Mouse (Mus musculus) telencephalon, adult 2 months (tissue): Measurements from ENCODE around the gene Irs1.

Experiments used
- DNase-seq: peaks from one replicate; pipeline ENCODE4 v3.0.0-alpha.2; 2011; ENCODE audit warnings: low read depth, low spot score

Gene Irs1

DNA sequence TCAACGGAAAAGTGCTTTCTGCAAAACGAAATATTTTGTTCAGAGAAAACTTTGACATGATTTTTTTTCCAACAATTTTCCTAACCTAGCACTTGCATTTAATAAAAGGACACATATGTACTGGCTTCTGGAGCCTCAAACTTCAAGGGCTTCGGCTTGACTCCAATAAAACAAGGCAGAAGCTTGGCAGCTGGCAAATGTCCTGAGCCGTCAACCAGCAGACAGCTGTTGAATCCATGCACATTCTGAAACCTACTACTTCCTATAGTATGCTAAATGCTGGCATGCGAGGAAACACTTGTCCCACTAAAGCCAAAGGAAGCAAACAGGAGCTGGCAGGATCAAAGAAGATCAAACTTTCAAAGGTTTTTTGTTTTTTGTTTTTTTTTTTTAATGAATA lies 33.8 kb downstream of the Irs1 start:
- no peak for DNase-seq

DNA sequence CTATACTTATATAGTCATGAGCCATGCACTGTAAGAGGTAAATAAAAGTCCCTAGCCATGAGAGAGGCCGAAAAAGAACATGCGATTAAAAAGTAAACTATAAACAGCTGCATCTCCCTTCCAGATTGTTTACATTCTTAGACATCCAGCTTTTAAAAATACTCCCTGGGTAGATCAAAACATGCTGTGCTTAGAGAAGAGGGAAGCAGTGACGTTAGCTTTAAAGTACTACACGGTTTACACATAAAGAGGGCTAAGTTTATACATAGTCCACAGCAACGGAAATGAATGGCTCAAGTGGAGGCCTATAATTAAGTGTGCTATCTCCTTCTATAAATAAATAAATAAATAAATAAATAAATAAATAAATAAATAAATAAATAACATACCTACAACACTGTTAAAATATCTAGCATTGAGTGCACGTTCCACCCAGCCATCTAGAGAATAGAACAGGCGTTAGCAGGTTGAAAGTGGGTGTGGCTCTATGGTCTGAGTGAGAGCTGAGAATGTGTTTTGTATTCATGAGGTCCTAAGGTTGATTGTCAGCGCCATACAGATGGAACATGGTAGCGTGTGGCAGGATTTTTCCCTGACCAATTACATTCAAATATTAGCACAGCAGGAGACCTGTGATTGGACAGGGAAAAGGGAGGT lies 37.3 kb downstream of the Irs1 start:
- DNase-seq: no peak

DNA sequence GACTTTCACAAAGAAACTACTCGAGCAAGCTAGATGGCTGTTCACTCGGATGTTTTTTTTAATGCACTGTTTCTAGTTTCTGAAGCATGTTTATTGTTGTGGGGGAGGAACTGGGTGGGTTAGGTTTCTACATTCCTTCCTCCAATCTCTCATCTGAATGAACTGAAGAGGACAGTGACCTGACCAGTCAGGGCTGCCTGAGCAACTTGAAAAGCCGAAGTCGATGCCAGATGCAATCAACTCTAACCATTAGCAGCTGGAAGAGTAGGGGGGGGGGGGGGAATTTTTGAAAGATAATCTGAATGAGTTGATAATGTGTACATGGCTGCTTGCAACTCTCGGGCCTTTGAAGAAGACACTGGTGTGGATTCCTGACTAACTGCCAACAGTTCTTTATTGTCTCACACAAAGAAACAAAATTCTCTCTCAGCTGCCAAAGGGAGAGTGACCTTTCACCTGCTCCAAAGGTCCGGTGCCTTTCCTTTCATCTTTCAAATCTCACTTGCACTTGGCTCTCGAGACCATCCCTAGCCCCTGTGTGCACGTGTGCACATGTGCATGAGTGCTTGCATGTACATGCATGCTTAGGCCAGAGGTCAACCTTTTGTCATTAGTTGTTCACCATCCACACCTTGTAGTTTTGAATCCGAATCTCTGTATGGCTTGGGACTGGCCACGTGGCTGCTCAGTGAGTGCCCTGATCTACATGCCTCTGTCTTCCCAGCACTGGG lies 43.8 kb downstream of the Irs1 start:
- no peak for DNase-seq

DNA sequence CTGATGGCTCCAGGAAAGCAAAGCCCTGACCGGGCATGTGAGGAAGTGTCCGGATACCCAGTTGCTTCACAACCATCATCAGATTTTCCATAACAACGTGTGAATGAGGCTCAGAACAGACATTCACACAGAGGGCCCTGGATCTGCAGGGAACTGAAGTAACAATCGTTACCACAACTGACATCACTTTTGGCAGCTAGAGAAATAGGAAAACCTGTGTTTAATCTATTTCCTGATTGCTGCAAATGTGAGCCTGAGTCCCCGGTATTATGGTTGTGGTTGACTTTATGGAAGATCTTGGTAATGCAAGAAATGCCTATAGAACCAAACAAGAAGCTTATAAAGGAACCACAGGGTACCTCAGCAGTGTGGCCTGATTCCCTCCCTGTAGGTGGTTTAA lies 46.2 kb downstream of the Irs1 start:
- DNase-seq: no peak

DNA sequence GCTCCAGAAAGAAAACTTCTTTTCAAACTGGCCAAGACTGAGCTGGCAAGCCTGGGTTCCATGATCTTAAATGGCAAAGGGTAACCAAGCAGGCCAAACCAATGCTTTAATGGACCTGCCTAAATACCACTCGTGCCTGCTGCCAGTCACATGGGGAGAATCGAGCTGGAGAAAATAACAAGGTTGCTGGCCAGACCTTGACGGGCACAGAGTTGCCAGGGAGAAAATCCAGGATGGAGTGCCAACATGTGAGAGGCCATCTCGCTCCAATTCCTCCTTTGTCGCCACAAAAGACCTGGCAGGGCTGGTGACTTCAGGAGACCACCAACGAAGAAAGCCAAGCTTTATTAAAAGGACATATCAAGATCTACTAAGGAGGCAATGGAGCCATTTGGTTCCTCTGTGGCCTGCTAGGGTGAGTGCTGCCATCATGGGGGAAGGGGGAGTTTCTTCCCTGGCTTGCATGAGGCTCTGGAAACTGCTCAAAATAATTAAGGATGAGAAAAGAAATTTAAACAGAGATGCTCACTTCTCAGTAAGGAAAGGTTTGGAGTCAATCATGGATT lies 47.9 kb downstream of the Irs1 start:
- no peak for DNase-seq

DNA sequence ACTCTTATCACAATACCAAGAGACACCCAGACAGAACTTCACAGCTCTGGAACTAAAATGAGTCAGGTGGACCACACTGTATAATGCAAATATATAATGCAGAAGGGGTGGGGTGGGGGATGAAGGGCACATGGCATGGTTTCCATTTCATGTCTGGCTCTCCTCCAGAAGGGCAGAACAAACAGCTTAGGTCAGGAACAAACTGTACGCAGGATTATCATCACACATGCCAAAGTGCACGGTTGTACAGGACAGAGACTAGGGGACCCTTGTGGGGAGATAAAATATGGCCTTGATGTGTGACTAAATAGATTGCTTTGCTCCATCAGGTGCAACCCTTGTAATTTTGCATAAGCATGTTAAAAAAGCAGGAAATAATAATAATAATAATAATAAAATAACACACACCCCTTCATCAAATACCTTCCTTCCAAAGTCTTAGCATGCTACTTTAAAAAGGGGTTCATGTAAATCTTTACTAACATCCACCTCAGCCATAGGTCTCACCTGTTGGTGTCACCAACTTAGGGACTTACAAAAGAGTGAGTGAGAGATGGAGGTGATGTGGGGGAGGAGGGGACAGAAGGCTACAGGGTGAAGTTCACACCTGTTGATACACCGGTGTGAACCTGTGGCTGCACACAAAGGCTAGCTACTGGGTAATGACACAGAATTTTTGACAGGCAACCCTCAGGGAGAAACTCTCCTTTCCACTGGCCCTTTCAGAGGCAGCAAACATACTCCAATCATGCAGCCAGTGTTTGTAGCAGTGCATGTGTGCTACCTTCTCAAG lies 51.6 kb downstream of the Irs1 start:
- no peak for DNase-seq

DNA sequence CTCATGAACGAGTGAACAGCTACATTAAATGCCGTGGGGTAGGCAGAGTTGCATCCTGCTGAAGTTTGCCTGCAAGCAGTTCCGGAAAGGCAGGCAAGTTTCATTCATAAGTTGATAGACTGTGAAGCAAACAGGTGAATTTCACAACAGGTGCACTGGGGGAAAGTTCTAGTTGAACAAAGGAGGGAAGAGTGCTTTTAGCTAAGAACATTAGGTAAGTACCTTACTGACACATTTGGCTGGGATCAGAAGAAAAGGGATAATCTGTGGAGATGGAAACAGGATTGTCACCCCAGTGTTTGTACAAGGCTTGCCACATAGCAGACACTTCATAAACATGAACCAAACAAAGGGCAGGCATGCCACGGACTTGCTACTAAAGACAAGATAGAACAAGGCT lies 53.0 kb downstream of the Irs1 start:
- no peak for DNase-seq

DNA sequence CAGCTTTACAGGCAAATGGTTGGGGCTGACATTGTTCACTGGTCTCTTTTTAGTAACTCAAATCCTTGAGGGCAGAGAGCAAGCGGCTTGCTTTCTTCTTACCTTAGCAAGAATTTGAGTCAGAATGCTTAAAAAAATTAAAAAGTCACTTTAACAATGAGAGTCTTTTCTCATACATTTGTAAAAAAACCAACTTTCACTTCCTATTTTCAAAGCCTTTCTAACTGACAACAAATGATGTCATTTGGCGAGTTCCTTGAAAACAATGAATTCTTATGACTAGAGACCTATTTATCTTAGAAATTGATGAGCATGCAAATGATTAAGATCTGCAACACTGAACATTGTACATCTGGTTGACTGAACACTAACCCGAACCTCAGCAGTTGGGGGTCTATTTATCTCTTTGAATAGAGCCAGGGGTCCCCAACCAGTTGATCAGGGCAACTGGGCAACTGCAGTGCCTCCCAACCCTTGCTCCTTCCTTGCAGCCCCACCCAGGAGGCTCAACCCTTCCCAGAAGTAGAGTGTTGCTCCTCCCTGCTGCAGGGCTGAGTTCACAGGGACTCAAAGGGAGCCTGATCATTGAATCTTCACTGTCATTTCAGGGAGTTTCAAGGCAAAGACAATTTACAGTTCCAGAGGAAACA lies 55.6 kb downstream of the Irs1 start:
- DNase-seq: no peak

DNA sequence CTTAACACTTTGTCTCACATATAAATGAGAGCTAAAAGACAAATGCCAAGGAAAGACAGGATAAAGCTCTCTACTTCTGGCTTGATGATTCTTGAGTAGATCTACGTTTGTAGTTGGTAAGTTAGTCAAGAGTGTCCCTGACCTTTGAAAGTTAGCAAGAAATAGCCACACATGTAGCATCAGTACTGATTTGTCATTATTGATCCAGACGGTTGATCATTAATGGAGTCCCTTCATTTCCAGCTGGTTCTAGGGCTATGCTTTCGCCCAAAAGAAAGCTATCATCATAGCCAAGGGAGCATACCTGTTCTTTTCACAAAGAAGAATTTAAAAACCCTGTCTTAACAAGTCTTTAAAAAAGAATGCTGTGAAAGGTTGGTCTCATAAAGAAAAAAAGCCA lies 56.6 kb downstream of the Irs1 start:
- no peak for DNase-seq

DNA sequence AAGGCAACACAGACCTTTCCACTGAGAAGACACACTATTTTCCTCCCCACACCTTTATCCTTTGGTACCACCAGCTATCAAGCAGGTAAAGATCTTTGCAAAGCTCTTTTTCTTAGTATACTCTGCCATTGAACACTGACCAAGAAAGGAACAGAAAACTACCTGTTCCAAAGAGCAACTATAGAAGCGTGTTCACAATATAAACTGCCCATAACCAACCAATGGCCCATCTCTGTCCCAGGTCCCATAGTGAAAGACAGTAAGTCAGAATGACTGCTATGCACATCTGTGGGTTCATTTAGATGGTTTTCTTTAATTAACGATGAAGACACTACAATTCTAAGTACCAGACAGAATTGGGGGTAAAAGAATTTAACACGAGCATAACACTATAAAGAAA lies 58.4 kb downstream of the Irs1 start, which contains the start of gene Gm9747:
Gm9747 (plus strand) TSS at position 301 of the 400 bp plus-strand sequence.
- DNase-seq: no peak

DNA sequence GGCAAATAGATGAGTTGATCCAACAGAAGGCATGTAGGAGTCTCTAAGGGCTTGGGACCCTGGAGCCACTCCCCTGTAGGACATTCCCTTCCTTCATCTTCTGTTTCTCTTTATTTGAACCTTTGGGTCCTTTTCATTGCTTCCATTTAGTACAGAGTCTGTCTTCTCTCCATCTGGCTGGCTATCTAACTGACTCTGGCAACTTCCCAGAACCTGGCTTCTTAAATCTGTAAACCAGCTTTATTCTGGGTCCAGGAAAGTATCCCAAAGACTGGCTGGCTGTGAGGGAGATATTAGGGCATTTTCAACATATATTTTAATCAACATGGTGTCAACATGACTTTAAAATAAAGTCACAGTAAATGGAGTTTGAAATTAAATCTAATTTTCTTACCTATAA lies 62.4 kb downstream of the Irs1 start:
- no peak for DNase-seq

DNA sequence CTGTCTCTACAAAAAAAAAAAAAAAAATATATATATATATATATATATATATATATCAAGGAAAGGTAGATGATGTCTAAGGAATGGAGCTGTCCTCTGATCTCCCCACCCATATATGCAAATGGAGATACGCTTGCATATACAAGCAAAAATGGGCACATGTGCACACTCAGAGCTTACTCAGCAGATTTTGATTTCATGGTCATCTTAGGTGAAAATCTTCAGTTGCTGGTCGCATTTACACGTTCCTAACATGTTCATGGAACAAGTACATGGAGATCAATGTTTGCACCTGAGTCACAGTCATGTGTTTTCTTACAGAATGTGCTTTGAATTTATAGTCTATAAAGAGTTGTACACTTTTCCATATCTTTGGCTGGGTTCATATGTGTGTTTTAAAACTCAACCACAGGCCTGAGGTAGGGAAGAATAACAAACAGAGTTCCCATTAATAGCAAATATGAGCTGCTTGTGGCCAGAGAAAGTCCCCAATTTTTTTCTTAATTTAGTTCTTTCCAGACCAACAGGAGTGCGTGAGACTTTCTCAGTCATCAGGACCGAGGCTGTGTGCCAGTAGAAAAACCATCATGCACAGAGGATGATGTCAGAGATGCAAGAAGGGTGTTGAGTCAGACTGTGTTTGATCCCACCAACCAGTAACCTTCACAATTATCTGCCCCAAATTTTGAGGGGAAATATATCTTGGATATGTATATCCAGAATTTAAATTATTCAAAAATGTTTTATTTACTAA lies 68.0 kb downstream of the Irs1 start:
- no peak for DNase-seq

DNA sequence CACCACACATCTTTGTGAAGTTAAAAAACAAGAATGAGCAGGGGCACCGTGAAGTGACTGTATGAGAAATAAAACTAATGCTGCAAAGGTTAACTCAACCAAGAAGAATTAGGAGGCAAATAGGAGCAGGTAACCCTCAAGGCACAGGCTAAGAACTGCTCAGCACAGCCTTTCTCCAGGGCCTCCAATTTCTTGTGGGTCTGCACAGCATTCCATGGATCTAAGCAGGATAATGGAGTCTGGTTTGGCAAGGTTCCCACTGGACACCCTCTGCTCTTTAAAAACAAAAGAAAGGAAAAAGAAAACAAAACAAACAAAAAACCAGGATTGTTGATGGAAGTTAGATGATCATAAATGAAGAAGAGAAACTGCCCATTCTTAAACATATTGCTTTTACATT lies 69.8 kb downstream of the Irs1 start:
- DNase-seq: no peak

DNA sequence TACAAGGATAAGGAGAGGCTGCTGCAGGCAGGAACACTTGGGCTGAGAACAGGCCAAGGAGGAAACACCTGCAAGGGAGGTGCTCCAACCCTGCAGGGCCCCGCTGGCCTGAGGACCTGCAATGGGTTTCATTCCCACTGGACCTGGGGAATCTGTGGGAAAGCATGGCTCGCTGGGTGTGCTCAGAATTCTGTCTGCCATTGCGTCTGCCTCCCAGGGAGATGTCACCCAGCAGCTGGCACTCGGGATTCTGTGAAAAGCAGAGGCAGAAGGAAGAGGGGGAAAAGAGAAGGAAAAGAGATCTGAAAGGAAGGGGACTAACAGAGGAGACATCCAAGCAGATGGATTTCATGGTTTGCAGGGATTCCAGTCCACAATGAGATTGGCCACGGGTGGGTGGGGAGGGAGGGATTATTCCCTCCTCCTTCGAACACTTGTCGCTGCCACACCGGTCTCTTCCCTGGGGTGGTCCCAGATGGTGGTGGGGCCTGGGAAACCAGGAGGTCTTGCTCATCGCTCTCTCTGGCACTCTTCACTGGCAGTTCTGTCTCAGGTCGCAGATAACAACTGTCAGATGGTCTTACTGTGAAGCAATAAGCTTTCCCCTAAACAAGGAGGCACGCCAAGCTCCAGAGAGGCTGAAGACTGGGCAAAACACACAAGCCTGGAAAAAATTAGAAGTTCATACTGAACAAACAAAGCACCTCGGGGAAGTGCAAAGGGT lies 70.4 kb downstream of the Irs1 start:
- DNase-seq: no peak

DNA sequence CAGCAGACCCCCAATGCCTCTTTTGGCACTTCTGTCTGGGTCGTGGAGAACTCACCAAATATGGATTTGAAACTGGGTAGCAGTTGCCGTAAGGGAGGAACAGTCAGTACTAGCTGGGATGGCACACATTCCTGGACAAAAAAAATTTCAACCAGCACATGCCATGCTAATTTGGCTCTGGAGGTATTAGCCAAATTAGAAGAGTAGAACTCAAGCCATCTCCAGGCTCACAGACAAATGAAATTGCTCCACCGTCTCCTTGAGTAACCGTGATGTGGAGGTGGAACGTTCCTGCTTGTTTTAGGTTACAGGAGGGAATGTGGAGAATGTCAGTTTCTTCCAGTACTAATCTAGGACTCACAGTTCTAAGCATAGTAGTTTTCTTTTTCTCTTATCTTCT lies 83.7 kb downstream of the Irs1 start:
- no peak for DNase-seq

DNA sequence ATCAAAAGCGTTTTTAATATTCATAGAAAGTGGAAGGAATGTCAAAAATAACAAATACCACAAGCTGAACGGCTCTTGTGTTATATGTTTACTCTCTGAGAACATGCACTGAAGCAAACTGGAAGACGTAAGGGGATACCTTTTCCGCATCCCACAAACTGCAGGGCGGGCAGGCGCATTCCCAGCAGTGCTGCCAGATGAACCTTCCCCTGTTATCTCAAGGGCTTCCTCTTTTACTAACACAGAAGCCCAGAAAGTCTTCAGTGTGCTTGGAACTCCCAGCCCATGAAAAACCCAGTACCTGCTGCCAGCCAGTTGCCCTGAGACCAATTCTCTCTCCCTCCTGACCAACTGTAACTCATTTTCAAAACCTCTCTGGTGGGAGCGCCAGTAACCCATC lies 90.6 kb downstream of the Irs1 start:
- no peak for DNase-seq

DNA sequence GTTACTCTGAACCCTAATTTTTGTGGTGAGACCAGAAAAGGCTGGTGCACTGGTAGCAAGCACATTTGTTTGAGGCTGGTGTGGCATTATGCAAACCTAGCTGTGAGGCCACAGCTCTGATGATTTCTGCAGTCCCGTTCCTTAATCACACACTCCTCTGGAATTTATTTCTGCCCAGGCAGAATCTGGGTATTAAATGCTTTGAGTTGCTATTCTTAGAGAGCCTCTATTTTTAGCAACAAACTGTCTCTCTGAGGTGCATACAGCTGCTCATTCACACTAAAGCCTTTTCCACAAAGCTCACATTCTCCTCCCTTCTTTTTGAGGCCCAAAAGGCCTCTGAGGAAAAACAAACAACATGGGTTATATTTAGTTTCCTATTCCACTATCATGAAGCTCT lies 91.3 kb downstream of the Irs1 start:
- DNase-seq: peak; percentile 42

DNA sequence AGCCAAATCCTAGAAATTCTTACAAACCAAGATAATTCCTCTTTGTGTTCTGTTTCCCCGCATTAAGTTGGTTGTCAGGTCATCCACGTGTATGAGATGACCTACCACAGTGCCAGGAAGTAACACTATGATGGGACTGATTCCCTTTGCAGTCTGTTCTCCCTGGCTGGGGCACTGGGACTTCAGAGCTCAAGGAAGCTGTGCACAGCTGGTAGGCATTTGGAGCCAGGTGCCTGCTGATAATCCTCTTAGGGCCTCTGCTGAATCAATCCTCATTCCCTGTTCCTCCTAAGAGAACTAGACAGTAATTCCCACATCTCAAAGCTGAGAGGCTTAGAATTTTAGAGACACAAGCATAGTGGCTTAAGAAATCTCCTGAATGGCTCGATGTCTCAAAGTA lies 99.6 kb downstream of the Irs1 start:
- no peak for DNase-seq

DNA sequence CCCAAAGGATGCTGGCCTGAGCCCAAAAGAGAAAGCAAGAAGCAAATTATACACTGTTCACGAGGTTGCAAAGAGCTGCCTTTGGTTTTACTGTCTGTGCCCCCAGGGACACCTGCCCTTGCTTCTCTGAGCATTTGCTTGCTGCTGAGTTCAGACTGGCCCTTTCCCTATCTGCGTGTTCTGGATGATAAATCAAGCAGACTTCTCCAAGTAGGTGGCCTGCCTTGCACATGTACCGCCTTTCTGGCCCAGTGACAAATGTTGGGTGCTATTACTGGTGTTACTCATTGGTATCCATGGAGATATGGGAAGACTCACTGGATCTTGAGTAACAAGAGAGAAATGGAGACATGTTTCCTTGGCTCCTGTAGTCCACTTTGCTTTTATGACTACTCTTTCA lies 101.7 kb downstream of the Irs1 start:
- peak; percentile 77 for DNase-seq

DNA sequence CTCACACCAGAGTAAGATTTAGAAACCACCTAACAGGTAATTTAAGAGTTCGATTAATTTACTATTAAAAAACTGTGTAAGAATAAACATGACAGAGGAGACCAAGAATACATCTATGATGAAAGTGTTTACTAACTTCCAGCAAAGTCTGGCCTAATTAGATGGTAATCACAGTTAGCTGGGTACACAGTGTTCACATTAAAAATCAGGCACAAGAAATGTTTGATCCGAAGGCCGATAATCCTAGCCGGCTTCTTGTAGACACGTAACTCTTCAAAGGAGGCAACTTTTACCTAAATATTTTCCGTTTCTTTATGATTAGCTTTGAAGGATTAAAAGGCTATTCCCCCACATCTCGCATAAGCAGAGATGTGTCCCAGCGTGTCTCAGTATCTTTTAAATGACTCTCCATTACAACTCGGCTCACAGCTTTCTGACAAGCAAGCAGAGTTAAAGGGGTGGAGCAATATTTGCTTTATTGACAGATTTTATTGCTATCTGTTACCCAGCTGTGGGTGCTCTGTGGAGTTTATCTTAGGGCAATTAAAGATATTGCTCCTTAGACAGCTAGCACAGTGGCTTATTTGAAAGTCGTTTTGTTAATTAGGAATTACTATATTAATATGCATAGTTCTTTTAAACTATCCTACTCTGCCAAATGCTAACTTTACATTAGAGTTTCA lies 102.5 kb downstream of the Irs1 start:
- DNase-seq: no peak
